9 mouse cellular contexts compared by ENCODE assay signal in the genomic region with DNA sequence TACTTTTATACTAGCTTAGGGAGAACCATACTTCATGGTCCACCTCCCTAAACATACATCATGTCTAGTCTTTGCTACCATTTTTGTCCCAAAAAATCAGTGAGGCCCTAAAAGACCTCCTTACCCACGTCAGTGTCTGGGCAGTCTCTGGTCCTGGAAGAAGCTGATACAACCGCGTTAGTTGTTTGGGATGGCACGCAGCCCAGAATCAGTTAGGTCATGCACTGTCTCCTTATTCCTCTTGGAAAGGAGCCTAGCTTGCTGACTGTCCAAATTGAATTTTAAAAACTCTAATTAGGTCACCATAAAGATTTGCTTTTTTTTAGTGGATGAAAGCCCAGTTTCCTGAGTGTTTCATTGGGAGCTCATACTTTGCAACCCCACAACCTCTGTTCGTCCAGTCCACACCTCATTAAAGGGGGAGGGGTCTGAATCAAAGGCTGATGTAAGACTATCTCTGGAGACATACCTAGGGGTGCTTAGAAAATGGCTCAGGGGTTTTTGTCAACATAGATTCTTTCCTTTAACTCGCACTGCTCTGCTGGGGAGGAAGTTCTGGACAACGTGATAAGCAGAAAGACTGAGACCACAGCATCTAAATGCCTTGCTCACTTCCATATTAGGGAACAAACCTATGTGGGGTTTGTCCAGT.
DNase-seq lines count a peak whose midpoint lies in the region; ATAC-seq and TF ChIP-seq lines count a peak whose summit lies in the region.
"Had no signal": no experiment of that assay in that cellular context is flagged by ENCODE, and none has a peak within 500 bp of the region (broad histone marks: within the 10 kb centered on the region; RNA-seq: fewer than 3 reads in every experiment).

No protein-coding gene starts in this region.

- H3K9me3 ChIP-seq in limb, embryonic 14.5 days (ENCODE audit: control insufficient read depth, low read length) = no peaks in the 10 kb centered on the region
- H3K9me3 ChIP-seq in limb, embryonic 10.5 days (replicated peaks) = no peaks in the 10 kb centered on the region
- H3K9me3 ChIP-seq: hindbrain, embryonic 15.5 days had no signal

- no peaks in the 10 kb centered on the region for H3K36me3 ChIP-seq in limb, embryonic 14.5 days (ENCODE audit: control insufficient read depth, insufficient read depth, low read length)
- no peaks in the 10 kb centered on the region for H3K36me3 ChIP-seq in limb, embryonic 10.5 days
- H3K36me3 ChIP-seq: hindbrain, embryonic 15.5 days had no signal

- no peak for ATAC-seq in limb, embryonic 14.5 days (ENCODE audit: low FRiP score, low read depth)
- ATAC-seq in megakaryocyte-erythroid progenitor cell, adult 5-6 weeks (replicated peaks; ENCODE audit: low FRiP score, low TSS enrichment, poor library complexity, severe bottlenecking) = 0 out of 2 replicates have a peak, but pooled peaks have one; percentile 30
- no peak for ATAC-seq in activated CD4-positive, CD25-positive, alpha-beta regulatory T cell, adult 4 months

- H3K4me2 ChIP-seq in limb, embryonic 14.5 days (replicated peaks; ENCODE audit: low read depth, low read length, severe bottlenecking) = no peak overlapping the region
- H3K4me2 ChIP-seq: hindbrain, embryonic 15.5 days had no signal

- peak; percentile 65 for DNase-seq in limb, embryonic 14.5 days (ENCODE audit: low spot score)
- no peak for DNase-seq in limb, embryonic 10.5 days (ENCODE audit: low spot score)
- DNase-seq in adrenal gland, postnatal 36 days = peak; percentile 89 to 91
- DNase-seq in gastrocnemius, postnatal 10 days = peak; percentile 63
- DNase-seq in kidney, adult 8-10 months = peak; percentile 33 to 66
- no peak for DNase-seq in spleen, adult 12 weeks (ENCODE audit: low spot score)

- 60% methylated on average over 7 of the region's 7 CpGs for WGBS in limb, embryonic 14.5 days
- WGBS in limb, embryonic 10.5 days = 84% methylated on average over 7 of the region's 7 CpGs

- no peak overlapping the region for H3K9ac ChIP-seq in limb, embryonic 14.5 days (ENCODE audit: low read depth, low read length, severe bottlenecking)
- H3K9ac ChIP-seq: hindbrain, embryonic 15.5 days had no signal

- no peak overlapping the region for H3K27ac ChIP-seq in limb, embryonic 14.5 days (replicated peaks; ENCODE audit: low read depth, low read length)
- H3K27ac ChIP-seq in limb, embryonic 10.5 days = no peak overlapping the region
- H3K27ac ChIP-seq: hindbrain, embryonic 15.5 days had no signal

- no peaks in the 10 kb centered on the region for H3K4me1 ChIP-seq in limb, embryonic 14.5 days (ENCODE audit: control insufficient read depth, insufficient read depth, low read length)
- no peaks in the 10 kb centered on the region for H3K4me1 ChIP-seq in limb, embryonic 10.5 days

- TF ChIP-seq POLR2A in limb, embryonic 14.5 days (IDR thresholded peaks at IDR 0.05; ENCODE audit: borderline replicate concordance, extremely low read depth, insufficient read depth, insufficient read length) = no peak

- H3K27me3 ChIP-seq in limb, embryonic 14.5 days (ENCODE audit: control insufficient read depth, insufficient read depth, low read length) = no peaks in the 10 kb centered on the region
- H3K27me3 ChIP-seq in limb, embryonic 10.5 days (ENCODE audit: low read depth, poor library complexity, severe bottlenecking) = no peaks in the 10 kb centered on the region
- H3K27me3 ChIP-seq: hindbrain, embryonic 15.5 days had no signal

- H3K4me3 ChIP-seq in limb, embryonic 14.5 days (replicated peaks; ENCODE audit: low read length) = no peak overlapping the region
- H3K4me3 ChIP-seq in limb, embryonic 10.5 days = no peak overlapping the region
- H3K4me3 ChIP-seq: hindbrain, embryonic 15.5 days had no signal

Comparison
In these comparisons a context has a peak if more than half of its experiments do, and no peak if none do; other contexts are left out.
1. DNase-seq: peak in limb, embryonic 14.5 days (single experiment), adrenal gland, postnatal 36 days (2 of 2), gastrocnemius, postnatal 10 days (single experiment) and kidney, adult 8-10 months (2 of 2); none in limb, embryonic 10.5 days (single experiment) and spleen, adult 12 weeks (single experiment).